Mouse (Mus musculus) cerebellum, adult 2 months (tissue): ENCODE data around the gene Vopp1. TPM values are rescaled to one million over a fixed set of nuclear protein-coding genes. Genes with fewer than 3 reads are reported as not detected.

Experiments used
- DNase-seq, 2 experiments: peaks; one replicate each; pipeline ENCODE4 v3.0.0; 2021
- H3K27ac ChIP-seq: fragments of 200-500 bp; 2 replicates; pipeline ENCODE4 v1.5.1; 2012; ENCODE audit warnings: low read length, control low read depth, inconsistent platforms; ENCODE audit not compliant: insufficient read depth
- H3K27me3 ChIP-seq: fragments of 200-500 bp; 2 replicates; pipeline ENCODE4 v1.6.1; 2012; ENCODE audit warnings: inconsistent platforms, mild to moderate bottlenecking, low read length, moderate library complexity; ENCODE audit not compliant: control insufficient read depth, insufficient read depth
- H3K4me1 ChIP-seq: fragments of 200-500 bp; 2 replicates; pipeline ENCODE4 v1.6.1; 2011; ENCODE audit warnings: low read length; ENCODE audit not compliant: control insufficient read depth, insufficient read depth
- H3K4me3 ChIP-seq: fragments of 200-500 bp; replicated peaks from 2 replicates; pipeline ENCODE3; 2011; ENCODE audit warnings: mild to moderate bottlenecking, low read depth, low read length, control low read depth; ENCODE audit not compliant: insufficient read depth
- CTCF ChIP-seq: fragments of 200-500 bp; IDR thresholded peaks from 2 replicates; pipeline ENCODE4 v1.5.1; 2011; ENCODE audit warnings: low read depth, mild to moderate bottlenecking, control low read depth, low read length, moderate library complexity, borderline replicate concordance; ENCODE audit not compliant: insufficient read depth
- POLR2A ChIP-seq: fragments of 200-500 bp; IDR thresholded peaks from 2 replicates; pipeline ENCODE4 v1.6.1; 2011; ENCODE audit warnings: low read length, control low read depth, borderline replicate concordance; ENCODE audit not compliant: insufficient read depth
- WGBS: fragments of 180-500 bp; shearing (Covaris S2); methylation state at CpG from one replicate; pipeline ENCODE4 v1.1.7; 2018; 5-methylcytosine and 5-hydroxymethylcytosine counted together
- polyA plus RNA-seq: library from polyadenylated mRNA; depleted of rRNA; stranded (reverse); fragments of >200 nt; gene quantifications from 2 replicates; pipeline ENCODE4 v1.2.3, GENCODE M21; 2012

The Vopp1 gene
- polyA plus RNA-seq, 1 experiment = 33.2 TPM

- Histone ChIP-seq H3K4me1 (no peaks in the 10 kb centered on the region; the same call in 1 of the 2 replicates), H3K27me3 (no peaks in the 10 kb centered on the region), H3K4me3 (no peak overlapping the region), H3K27ac (no peak overlapping the region)
- no peak for DNase-seq
- WGBS = 62% methylated on average over 5 of the region's 5 CpGs
- TF ChIP-seq CTCF = no peak
- no peak for TF ChIP-seq POLR2A
Observed at GRCm38 (mm10) chr6:57822648-57823410, 2.1 kb downstream of the Vopp1 start.

- Histone ChIP-seq H3K27ac (no peak overlapping the region), H3K27me3 (no peaks in the 10 kb centered on the region), H3K4me3 (no peak overlapping the region), H3K4me1 (no peaks in the 10 kb centered on the region)
- TF ChIP-seq CTCF = no peak
- DNase-seq = no peak
- WGBS = 85% methylated on average over 2 of the region's 2 CpGs
Observed at GRCm38 (mm10) chr6:57814436-57814940, 10.5 kb downstream of the Vopp1 start.

- 94% methylated on average over 3 of the region's 3 CpGs for WGBS
- TF ChIP-seq CTCF (no peak), POLR2A (no peak)
- no peak overlapping the region for H3K4me3 ChIP-seq
- H3K4me1 ChIP-seq = no peaks in the 10 kb centered on the region
- no peaks in the 10 kb centered on the region for H3K27me3 ChIP-seq
- DNase-seq = no peak
- no peak overlapping the region for H3K27ac ChIP-seq
Observed at GRCm38 (mm10) chr6:57811748-57812730, 12.9 kb downstream of the Vopp1 start.

- DNase-seq = no peak
- Histone ChIP-seq H3K27ac (no peak overlapping the region), H3K4me1 (no peaks in the 10 kb centered on the region), H3K27me3 (no peaks in the 10 kb centered on the region), H3K4me3 (no peak overlapping the region)
- 74% methylated on average over 5 of the region's 5 CpGs for WGBS
- TF ChIP-seq CTCF (no peak), POLR2A (no peak)
Observed at GRCm38 (mm10) chr6:57805218-57806069, 19.5 kb downstream of the Vopp1 start.

- H3K4me1 ChIP-seq = no peaks in the 10 kb centered on the region
- no peaks in the 10 kb centered on the region for H3K27me3 ChIP-seq
- H3K27ac ChIP-seq = no peak overlapping the region
- no peak for DNase-seq
- WGBS = 85% methylated on average over 2 of the region's 2 CpGs
- TF ChIP-seq POLR2A (no peak), CTCF (no peak)
- no peak overlapping the region for H3K4me3 ChIP-seq
Observed at GRCm38 (mm10) chr6:57803130-57803529, 21.8 kb downstream of the Vopp1 start.

- Histone ChIP-seq H3K4me1 (no peaks in the 10 kb centered on the region), H3K27ac (no peak overlapping the region), H3K4me3 (no peak overlapping the region), H3K27me3 (no peaks in the 10 kb centered on the region)
- no peak for DNase-seq
- TF ChIP-seq POLR2A (no peak), CTCF (no peak)
- 90% methylated on average over 1 of the region's 1 CpGs for WGBS
Observed at GRCm38 (mm10) chr6:57798986-57799385, 26.0 kb downstream of the Vopp1 start.

- no peaks in the 10 kb centered on the region for H3K4me1 ChIP-seq
- TF ChIP-seq POLR2A = no peak
- TF ChIP-seq CTCF = no peak
- H3K27me3 ChIP-seq = no peaks in the 10 kb centered on the region
- no peak for DNase-seq
- no peak overlapping the region for H3K27ac ChIP-seq
- H3K4me3 ChIP-seq = no peak overlapping the region
- WGBS = 84% methylated on average over 3 of the region's 3 CpGs
Observed at GRCm38 (mm10) chr6:57796853-57797423, 28.0 kb downstream of the Vopp1 start.
